Mouse (Mus musculus): Measurements from ENCODE around the gene Gm10337. TPM values are rescaled to one million over a fixed set of nuclear protein-coding genes. Genes with fewer than 3 reads are reported as not detected.

Gm10337 gene
- total and polyA plus RNA-seq, 3 experiments = not detected

GRCm38 (mm10) chr15:102460409-102460808 lies 43.1 kb upstream of the Gm10337 start:
- peak overlapping the region; percentile 90 for H3K4me2 ChIP-seq (ENCODE audit: insufficient read depth, low read depth, poor library complexity, severe bottlenecking)
- H3K27me3 ChIP-seq (replicated peaks) = no peaks in the 10 kb centered on the region
- H3K36me3 ChIP-seq (replicated peaks in 1 of 2; ENCODE audit: control insufficient read depth in 1 of 2, insufficient read depth in 1 of 2, low read length in 1 of 2) = peaks cover 17 to 31% of the 10 kb centered on the region in 2 experiments
- no peak overlapping the region for H3K27ac ChIP-seq (ENCODE audit: insufficient read depth, low read depth)
- in situ Hi-C loops (cut with MboI; ENCODE audit: low pct_ligation_motif_present, low pct_unique_long_range_greater_than_20kb, low sequenced_read_pairs) = no loop called here
- peak overlapping the region; percentile 64 to 85 (median 83) for H3K4me3 ChIP-seq (replicated peaks in 1 of 3; ENCODE audit: low read depth in 2 of 3, low read length in 2 of 3, poor library complexity in 1 of 3)
- TF ChIP-seq USF1 (IDR thresholded peaks at IDR 0.05; ENCODE audit: low read depth, low read length) = no peak
- TF ChIP-seq NRF1 (IDR thresholded peaks at IDR 0.05; ENCODE audit: low read depth, low read length) = no peak
- TF ChIP-seq SIN3A (IDR thresholded peaks at IDR 0.05; ENCODE audit: low read length) = no peak
- TF ChIP-seq MAZ (IDR thresholded peaks at IDR 0.05; ENCODE audit: low read depth, low read length) = no peak
- TF ChIP-seq RAD21 (IDR thresholded peaks at IDR 0.05; ENCODE audit: low read depth, low read length) = no peak
- TF ChIP-seq KAT2A (IDR thresholded peaks at IDR 0.05; ENCODE audit: insufficient replicate concordance, low read length) = no peak
- TF ChIP-seq MAX (IDR thresholded peaks at IDR 0.05; ENCODE audit: low read length) = no peak
- TF ChIP-seq POLR2A (IDR thresholded peaks at IDR 0.05; ENCODE audit: low read depth, low read length) = no peak
- TF ChIP-seq PAX5 (IDR thresholded peaks at IDR 0.05; ENCODE audit: low read length) = no peak
- no peak for TF ChIP-seq ZKSCAN1 (IDR thresholded peaks at IDR 0.05; ENCODE audit: borderline replicate concordance, low read depth, low read length)
- TF ChIP-seq JUND (conservative IDR thresholded peaks at IDR 0.05; ENCODE audit: low read depth, low read length) = no peak
- no peak for TF ChIP-seq TBP (conservative IDR thresholded peaks at IDR 0.05; ENCODE audit: low read depth, low read length)
- TF ChIP-seq EP300 (IDR thresholded peaks at IDR 0.05; ENCODE audit: low read length) = no peak
- H3K4me1 ChIP-seq (ENCODE audit: control insufficient read depth in 1 of 2, insufficient read depth in 2 of 2) = peaks cover 0 to 30% of the 10 kb centered on the region in 2 experiments; a peak in 3 of 4 replicates
- peak overlapping the region; percentile 66 for H3K9ac ChIP-seq (ENCODE audit: insufficient read depth, low read depth)
- dilution Hi-C loops (cut with MboI; ENCODE audit: extremely low pct_ligation_motif_present, extremely low pct_unique_long_range_greater_than_20kb, low sequenced_read_pairs) = no loop called here
- no peak for DNase-seq (ENCODE audit: extremely low read depth)
- no peaks in the 10 kb centered on the region for H3K9me3 ChIP-seq (replicated peaks; ENCODE audit: low read length)
- H3K79me2 ChIP-seq (replicated peaks; ENCODE audit: control insufficient read depth, extremely low read depth, insufficient read depth, poor library complexity, severe bottlenecking) = peaks cover 28% of the 10 kb centered on the region

- peaks cover 17 to 36% of the 10 kb centered on the region in 2 experiments for H3K36me3 ChIP-seq (replicated peaks in 1 of 2; ENCODE audit: control insufficient read depth in 1 of 2, insufficient read depth in 1 of 2, low read length in 1 of 2)
- peak overlapping the region; percentile 90; the same call in 1 of the 2 replicates for H3K4me2 ChIP-seq (ENCODE audit: insufficient read depth, low read depth, poor library complexity, severe bottlenecking)
- peaks cover 0 to 30% of the 10 kb centered on the region in 2 experiments; a peak in 3 of 4 replicates for H3K4me1 ChIP-seq (ENCODE audit: control insufficient read depth in 1 of 2, insufficient read depth in 2 of 2)
- TF ChIP-seq MYC (IDR thresholded peaks at IDR 0.05; ENCODE audit: low read depth, low read length) (no peak), ZKSCAN1 (IDR thresholded peaks at IDR 0.05; ENCODE audit: borderline replicate concordance, low read depth, low read length) (no peak), MAZ (IDR thresholded peaks at IDR 0.05; ENCODE audit: low read depth, low read length) (0 out of 2 replicates have a peak, but pooled peaks have one; percentile 28)
- no peak overlapping the region for H3K27ac ChIP-seq (ENCODE audit: insufficient read depth, low read depth)
- dilution Hi-C loops (cut with MboI; ENCODE audit: extremely low pct_ligation_motif_present, extremely low pct_unique_long_range_greater_than_20kb, low sequenced_read_pairs) = no loop called here
- H3K9ac ChIP-seq (ENCODE audit: insufficient read depth, low read depth) = peak overlapping the region; percentile 66
- peaks cover 28% of the 10 kb centered on the region for H3K79me2 ChIP-seq (replicated peaks; ENCODE audit: control insufficient read depth, extremely low read depth, insufficient read depth, poor library complexity, severe bottlenecking)
- H3K4me3 ChIP-seq (replicated peaks in 1 of 3; ENCODE audit: low read depth in 2 of 3, low read length in 2 of 3, poor library complexity in 1 of 3) = peak overlapping the region; percentile 64 to 85 (median 83)
- in situ Hi-C loops (cut with MboI; ENCODE audit: low pct_ligation_motif_present, low pct_unique_long_range_greater_than_20kb, low sequenced_read_pairs) = no loop called here
- DNase-seq (ENCODE audit: extremely low read depth) = peak; percentile 34
- H3K27me3 ChIP-seq (replicated peaks) = no peaks in the 10 kb centered on the region
- H3K9me3 ChIP-seq (replicated peaks; ENCODE audit: low read length) = no peaks in the 10 kb centered on the region
Observed at GRCm38 (mm10) chr15:102460971-102461370, 42.6 kb upstream of the Gm10337 start.

Measured in CH12.LX (cell line).